Mouse (Mus musculus) erythroblast, embryonic 14.5 days (primary cell): ENCODE results near the gene Ctnna3.

Source experiments
- GATA1 ChIP-seq: IDR thresholded peaks from 2 replicates; pipeline ENCODE4 v1.6.1; 2012; ENCODE audit warnings: low read length, inconsistent platforms, mixed read lengths
- TAL1 ChIP-seq: IDR thresholded peaks from 3 replicates; pipeline ENCODE4 v1.6.1; 2012; ENCODE audit warnings: low read length, inconsistent platforms, mixed read lengths

- TF ChIP-seq GATA1 (no peak), TAL1 (no peak)
These were observed 1008.8 kb downstream of the Ctnna3 start for GRCm38 (mm10) chr10:64438736-64439135.
